ENCODE assay signal across 11 mouse cellular contexts in the genomic region with DNA sequence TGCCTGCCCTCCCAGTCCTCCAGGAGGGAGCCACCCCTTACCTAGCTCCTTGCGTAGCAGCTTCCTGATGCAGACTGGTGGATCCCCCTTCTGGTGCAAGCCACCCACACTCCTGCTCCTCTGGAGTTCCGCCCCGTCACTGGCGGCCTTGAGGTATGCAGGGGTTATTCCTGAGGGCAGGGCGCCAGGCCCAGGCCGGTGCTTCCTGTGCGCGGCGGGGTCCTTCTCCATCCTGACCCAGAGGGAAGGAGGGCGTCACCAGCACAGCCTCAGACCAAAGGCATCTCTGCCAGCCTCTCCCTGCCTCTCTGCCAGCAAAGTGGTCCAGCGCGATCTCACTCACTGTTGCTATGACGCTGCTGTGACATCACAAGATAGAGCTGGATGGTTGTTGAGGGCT. TPM values are rescaled to one million over a fixed set of nuclear protein-coding genes. Genes with fewer than 3 reads are reported as not detected.
A peak's percentile ranks its signal among the peaks of the same experiment; 100 is the strongest.
DNase-seq lines count a peak whose midpoint lies in the region; ATAC-seq and TF ChIP-seq lines count a peak whose summit lies in the region.
"Had no signal": no experiment of that assay in that cellular context is flagged by ENCODE, and none has a peak within 500 bp of the region (broad histone marks: within the 10 kb centered on the region; RNA-seq: fewer than 3 reads in every experiment).

Gene 1700029H14Rik, minus strand, starts transcription at position 344 of the 400 bp plus-strand sequence.

- no peak within 1 kb of the TSS for H3K4me3 ChIP-seq in hindbrain, embryonic 11.5 days (ENCODE audit: low read depth, low read length)
- H3K4me3 ChIP-seq in hindbrain, embryonic 16.5 days (ENCODE audit: low read length) = no peak within 1 kb of the TSS
- H3K4me3 ChIP-seq in limb, embryonic 14.5 days (replicated peaks; ENCODE audit: low read length) = no peak within 1 kb of the TSS
- H3K4me3 ChIP-seq: hindbrain, embryonic 15.5 days had no signal

- ATAC-seq in hindbrain, embryonic 11.5 days (ENCODE audit: low FRiP score) = no peak
- no peak for ATAC-seq in hindbrain, embryonic 16.5 days
- peak; percentile 80 for ATAC-seq in granulocyte monocyte progenitor cell, adult 5-6 weeks (replicated peaks; ENCODE audit: poor library complexity, severe bottlenecking)
- peak; percentile 37; the same call in 1 of the 2 replicates for ATAC-seq in limb, embryonic 14.5 days (ENCODE audit: low FRiP score, low read depth)
- no peak for ATAC-seq in CD4-positive, CD25-positive, alpha-beta regulatory T cell, adult 4 months

- peak; percentile 7 for DNase-seq in hindbrain, embryonic 11.5 days (ENCODE audit: low spot score)
- peak; percentile 49 for DNase-seq in R1 (ENCODE audit: low read depth, low spot score)
- no peak for DNase-seq in limb, embryonic 14.5 days (ENCODE audit: low spot score)
- no peak for DNase-seq in retina, embryonic 14.5 days (ENCODE audit: low spot score)
- no peak for DNase-seq in neural tube, embryonic 10.5 days (ENCODE audit: extremely low spot score, low spot score)

- no peaks in the 10 kb centered on the region for H3K4me1 ChIP-seq in hindbrain, embryonic 11.5 days (replicated peaks; ENCODE audit: control insufficient read depth, insufficient read depth, low read length)
- no peaks in the 10 kb centered on the region for H3K4me1 ChIP-seq in hindbrain, embryonic 16.5 days (ENCODE audit: control insufficient read depth, insufficient read depth, low read depth, low read length)
- 0 out of 2 replicates have a peak, but pooled peaks cover under 1% of the 10 kb centered on the region for H3K4me1 ChIP-seq in limb, embryonic 14.5 days (ENCODE audit: control insufficient read depth, insufficient read depth, low read length)
- H3K4me1 ChIP-seq: hindbrain, embryonic 15.5 days had no signal

- no peaks in the 10 kb centered on the region for H3K9me3 ChIP-seq in hindbrain, embryonic 11.5 days (ENCODE audit: control insufficient read depth, low read length)
- H3K9me3 ChIP-seq in hindbrain, embryonic 16.5 days (ENCODE audit: control insufficient read depth, low read length) = no peaks in the 10 kb centered on the region
- no peaks in the 10 kb centered on the region for H3K9me3 ChIP-seq in limb, embryonic 14.5 days (ENCODE audit: control insufficient read depth, low read length)
- H3K9me3 ChIP-seq: hindbrain, embryonic 15.5 days had no signal

- no peaks in the 10 kb centered on the region for H3K27me3 ChIP-seq in hindbrain, embryonic 11.5 days (ENCODE audit: control insufficient read depth, insufficient read depth, low read length)
- H3K27me3 ChIP-seq in hindbrain, embryonic 16.5 days (replicated peaks; ENCODE audit: control insufficient read depth, insufficient read depth, low read length) = no peaks in the 10 kb centered on the region
- no peaks in the 10 kb centered on the region for H3K27me3 ChIP-seq in limb, embryonic 14.5 days (ENCODE audit: control insufficient read depth, insufficient read depth, low read length)
- H3K27me3 ChIP-seq: hindbrain, embryonic 15.5 days had no signal

- WGBS in hindbrain, embryonic 11.5 days = 34% methylated on average over 13 of the region's 13 CpGs
- 37% methylated on average over 13 of the region's 13 CpGs for WGBS in hindbrain, embryonic 16.5 days
- WGBS in limb, embryonic 14.5 days = 33% methylated on average over 13 of the region's 13 CpGs

- H3K4me2 ChIP-seq in hindbrain, embryonic 11.5 days (replicated peaks; ENCODE audit: low read depth, low read length) = no peak within 1 kb of the TSS
- H3K4me2 ChIP-seq in hindbrain, embryonic 16.5 days (ENCODE audit: low read length) = no peak within 1 kb of the TSS
- no peak within 1 kb of the TSS for H3K4me2 ChIP-seq in limb, embryonic 14.5 days (replicated peaks; ENCODE audit: low read depth, low read length, severe bottlenecking)
- H3K4me2 ChIP-seq: hindbrain, embryonic 15.5 days had no signal

- no peak within 1 kb of the TSS for H3K9ac ChIP-seq in hindbrain, embryonic 11.5 days (ENCODE audit: low read depth, low read length)
- no peak within 1 kb of the TSS for H3K9ac ChIP-seq in hindbrain, embryonic 16.5 days (ENCODE audit: low read depth, low read length)
- no peak within 1 kb of the TSS for H3K9ac ChIP-seq in limb, embryonic 14.5 days (ENCODE audit: low read depth, low read length, severe bottlenecking)
- H3K9ac ChIP-seq: hindbrain, embryonic 15.5 days had no signal

- no peaks in the 10 kb centered on the region for H3K36me3 ChIP-seq in hindbrain, embryonic 11.5 days (ENCODE audit: control insufficient read depth, insufficient read depth, low read length)
- H3K36me3 ChIP-seq in hindbrain, embryonic 16.5 days (ENCODE audit: control insufficient read depth, insufficient read depth, low read length) = no peaks in the 10 kb centered on the region
- no peaks in the 10 kb centered on the region for H3K36me3 ChIP-seq in limb, embryonic 14.5 days (ENCODE audit: control insufficient read depth, insufficient read depth, low read length)
- H3K36me3 ChIP-seq: hindbrain, embryonic 15.5 days had no signal

- no peak within 1 kb of the TSS for H3K27ac ChIP-seq in hindbrain, embryonic 11.5 days (ENCODE audit: low read depth, low read length)
- H3K27ac ChIP-seq in hindbrain, embryonic 16.5 days (ENCODE audit: low read depth, low read length) = no peak within 1 kb of the TSS
- H3K27ac ChIP-seq in limb, embryonic 14.5 days (replicated peaks; ENCODE audit: low read depth, low read length) = no peak within 1 kb of the TSS
- H3K27ac ChIP-seq: hindbrain, embryonic 15.5 days had no signal

- no peak for TF ChIP-seq POLR2A in limb, embryonic 14.5 days (IDR thresholded peaks at IDR 0.05; ENCODE audit: borderline replicate concordance, extremely low read depth, insufficient read depth, insufficient read length)

RNA-seq across cellular contexts. Expression of gene 1700029H14Rik, which starts in this region (rescaled TPM):
- polyA plus RNA-seq in hindbrain, embryonic 11.5 days (2014; fragmentation: Nextera tagmentation; extraction: Ambion mirVana) = not detected in 2 replicates
- polyA plus RNA-seq in hindbrain, embryonic 16.5 days (2015; fragmentation: Nextera tagmentation; extraction: Ambion mirVana) = not detected in 2 replicates
- total RNA-seq in granulocyte monocyte progenitor cell, adult 5-6 weeks (2014; fragmentation: Nextera tagmentation) = not detected in 2 replicates
- not detected in 2 replicates for total RNA-seq in granulocyte monocyte progenitor cell, adult 5-6 weeks (2017)
- polyA plus RNA-seq in limb, embryonic 14.5 days (2012; rRNA removed) = not detected in 2 replicates
- polyA plus RNA-seq in limb, embryonic 14.5 days (2014; fragmentation: Nextera tagmentation; extraction: Ambion mirVana) = not detected in 2 replicates
- polyA plus RNA-seq in CD4-positive, CD25-positive, alpha-beta regulatory T cell, adult 4 months (2017; shearing (Covaris generic)) = under 1 TPM in 1 of 2 experiments, not detected in 1; 0.30 TPM
- polyA plus RNA-seq: embryonic facial prominence, embryonic 11.5 days; hindbrain, embryonic 15.5 days; stomach, embryonic 16.5 days had no signal

Comparison
In these comparisons a context has a peak if more than half of its experiments do, and no peak if none do; other contexts are left out.
1. Peak in DNase-seq in hindbrain, embryonic 11.5 days; RNA of the gene not detected or under 1 TPM.
2. Peak in ATAC-seq in granulocyte monocyte progenitor cell, adult 5-6 weeks; RNA of the gene not detected or under 1 TPM.
3. Peak in ATAC-seq in limb, embryonic 14.5 days; RNA of the gene not detected or under 1 TPM.